Mouse (Mus musculus) embryonic facial prominence, embryonic 10.5 days (tissue): Measurements from ENCODE around the gene Clec2e. TPM values are rescaled to one million over a fixed set of nuclear protein-coding genes. Genes with fewer than 3 reads are reported as not detected.
A peak's percentile ranks its signal among the peaks of the same experiment; 100 is the strongest.

Source experiments
- DNase-seq: peaks from one replicate; pipeline ENCODE4 v3.0.0-alpha.2; 2017; ENCODE audit warnings: low spot score
- H3K27ac ChIP-seq: fragments of 300-500 bp; sonication (generic); replicated peaks from 2 replicates; pipeline ENCODE4 v1.5.1; 2016; ENCODE audit warnings: mild to moderate bottlenecking
- H3K27me3 ChIP-seq: fragments of 300-500 bp; sonication (generic); replicated peaks from 2 replicates; pipeline ENCODE4 v1.6.1; 2016; ENCODE audit warnings: low read depth, mild to moderate bottlenecking; ENCODE audit not compliant: poor library complexity, severe bottlenecking
- H3K36me3 ChIP-seq: fragments of 300-500 bp; sonication (generic); replicated peaks from 2 replicates; pipeline ENCODE4 v1.6.1; 2016; ENCODE audit warnings: mild to moderate bottlenecking, moderate library complexity
- H3K4me1 ChIP-seq: fragments of 300-500 bp; sonication (generic); 2 replicates; pipeline ENCODE4 v1.6.1; 2016
- H3K4me3 ChIP-seq: fragments of 300-500 bp; sonication (generic); 2 replicates; pipeline ENCODE4 v1.5.1; 2016; ENCODE audit warnings: mild to moderate bottlenecking, moderate library complexity
- H3K9me3 ChIP-seq: fragments of 300-500 bp; sonication (generic); 2 replicates; pipeline ENCODE4 v1.6.1; 2016; ENCODE audit warnings: mild to moderate bottlenecking
- WGBS: fragments of 180-500 bp; shearing (Covaris S2); methylation state at CpG from one replicate; pipeline ENCODE4 v1.1.7; 2016; 5-methylcytosine and 5-hydroxymethylcytosine counted together
- polyA plus RNA-seq: library from polyadenylated mRNA; unstranded; fragments of >200 nt; fragmentation: Nextera tagmentation; extraction: Ambion mirVana; gene quantifications from 2 replicates; pipeline ENCODE4 v1.2.1, GENCODE M21; 2016

The Clec2e gene
- polyA plus RNA-seq, 1 experiment from 2014 or later, result not detected

DNA sequence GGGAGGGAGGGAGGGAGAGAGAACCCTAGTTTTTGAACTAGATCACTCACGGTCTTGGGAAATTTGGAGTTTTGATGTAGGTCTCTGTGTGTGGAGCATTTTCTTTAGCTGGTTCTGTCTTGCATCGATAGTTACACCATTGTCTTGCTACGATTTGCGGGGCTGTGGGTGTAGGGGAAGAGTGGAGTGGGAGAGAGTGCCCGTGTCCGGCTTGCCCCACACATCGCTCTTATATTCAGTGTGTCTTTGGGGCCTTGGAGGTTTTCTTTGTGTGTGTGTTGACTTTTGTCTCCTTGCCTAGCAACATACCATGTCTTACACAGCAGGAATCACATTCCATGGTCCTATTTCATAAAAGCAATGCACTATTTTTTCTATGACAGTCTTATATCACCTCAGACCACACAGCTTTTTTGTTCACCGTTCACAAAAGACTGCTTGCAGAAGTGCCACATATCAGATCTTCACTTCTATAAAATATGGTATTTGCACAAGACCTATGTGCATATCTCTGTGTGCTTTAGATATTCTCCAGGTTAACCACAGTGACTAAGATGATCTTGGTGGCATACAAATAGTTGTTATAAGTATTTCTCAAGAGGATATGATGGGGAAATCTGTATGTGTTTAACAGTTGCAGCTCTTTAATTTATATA is 51.0 kb downstream of the Clec2e start:
- 8% methylated on average over 8 of the region's 8 CpGs for WGBS
- peak overlapping the region; percentile 70 for H3K27ac ChIP-seq
- H3K27me3 ChIP-seq, result no peaks in the 10 kb centered on the region
- no peaks in the 10 kb centered on the region for H3K9me3 ChIP-seq
- H3K36me3 ChIP-seq, result no peaks in the 10 kb centered on the region
- H3K4me1 ChIP-seq, result peaks cover 13% of the 10 kb centered on the region
- peak overlapping the region; percentile 55 for H3K4me3 ChIP-seq
- peak; percentile 20 for DNase-seq

DNA sequence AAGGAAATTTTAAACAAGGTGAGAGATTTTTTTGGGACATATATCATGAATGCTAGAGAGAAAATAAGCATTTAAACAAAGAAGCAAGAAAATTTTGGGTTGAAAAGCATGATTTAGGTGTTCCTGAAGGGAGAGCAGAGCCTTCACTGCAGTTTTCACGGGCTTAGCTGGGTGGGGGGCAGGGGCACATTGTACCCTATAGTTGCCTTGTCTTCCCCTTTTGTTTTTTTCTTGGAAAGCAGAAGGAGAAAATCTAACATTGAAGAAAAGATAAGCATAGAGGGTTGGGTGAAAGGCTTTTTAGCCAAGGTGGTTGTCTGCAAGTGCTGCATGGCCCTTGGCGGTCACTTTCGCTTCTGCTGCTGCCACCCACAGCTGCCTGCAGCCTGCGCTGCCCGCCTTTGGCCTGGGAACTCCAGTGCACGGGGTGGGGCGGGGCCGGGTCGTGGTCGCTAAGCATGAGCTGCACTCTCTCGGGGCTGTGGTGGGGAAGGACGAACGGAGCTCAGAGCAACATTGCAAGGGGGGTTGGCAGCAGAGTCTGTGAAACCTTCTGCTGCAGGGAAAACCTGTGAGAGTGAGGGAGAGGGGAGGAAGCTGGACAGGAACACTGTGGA is 51.7 kb downstream of the Clec2e start:
- H3K36me3 ChIP-seq, result no peaks in the 10 kb centered on the region
- DNase-seq, result peak; percentile 86
- no peaks in the 10 kb centered on the region for H3K9me3 ChIP-seq
- no peaks in the 10 kb centered on the region for H3K27me3 ChIP-seq
- peak overlapping the region; percentile 80 for H3K27ac ChIP-seq
- peak overlapping the region; percentile 55 for H3K4me3 ChIP-seq
- under 1% methylated on average over 13 of the region's 13 CpGs for WGBS
- H3K4me1 ChIP-seq, result peaks cover 13% of the 10 kb centered on the region

DNA sequence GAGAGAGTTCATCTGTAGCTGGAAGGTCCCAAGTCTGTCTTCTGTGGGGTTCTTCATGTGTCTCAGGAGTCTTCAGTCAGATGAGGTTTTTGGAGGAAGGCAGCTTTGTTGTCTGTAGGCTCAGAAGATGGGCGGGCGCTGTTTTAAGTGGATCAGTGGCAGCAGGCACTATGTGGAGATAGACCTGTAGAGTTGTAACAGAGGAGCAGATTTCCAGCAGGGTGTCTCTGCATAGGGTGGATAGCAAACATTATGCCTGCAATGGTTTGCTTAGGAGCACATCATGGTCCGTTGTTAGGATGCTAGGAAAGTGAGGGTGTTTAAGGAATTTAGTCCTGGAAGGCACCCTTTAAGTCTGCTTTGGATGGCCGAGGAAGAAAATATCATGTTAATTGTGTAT is 52.3 kb downstream of the Clec2e start:
- DNase-seq, result no peak
- WGBS, result 31% methylated on average over 4 of the region's 4 CpGs
- Histone ChIP-seq H3K4me3 (no peak overlapping the region), H3K36me3 (no peaks in the 10 kb centered on the region), H3K9me3 (no peaks in the 10 kb centered on the region), H3K4me1 (peaks cover 13% of the 10 kb centered on the region), H3K27ac (no peak overlapping the region), H3K27me3 (no peaks in the 10 kb centered on the region)

DNA sequence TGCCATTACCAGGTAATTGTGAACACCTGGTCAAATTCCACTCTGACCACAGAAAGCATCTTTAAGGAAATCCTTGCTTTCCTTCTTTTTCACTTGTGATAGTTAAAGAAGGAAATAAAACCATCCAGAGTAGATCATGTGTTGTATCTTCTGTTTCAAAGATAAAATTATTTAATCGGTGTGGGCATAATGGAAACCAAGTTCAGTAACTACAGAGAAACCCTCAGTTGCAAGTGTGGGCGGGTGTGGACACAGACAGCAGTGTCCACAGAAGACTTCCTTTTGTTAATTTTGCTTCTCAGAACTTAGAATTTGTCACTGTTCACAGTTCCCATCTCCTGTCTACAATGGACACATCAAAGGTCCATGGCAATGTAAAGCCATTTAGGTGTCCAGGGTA is 55.1 kb downstream of the Clec2e start, which contains the start of gene Klrb1f:
Klrb1f (plus strand) TSS at position 301 of the 400 bp plus-strand sequence.
- no peak for DNase-seq
- WGBS, result 90% methylated on average over 2 of the region's 2 CpGs
- no peak within 1 kb of the TSS for H3K4me3 ChIP-seq
- no peaks in the 10 kb centered on the region for H3K36me3 ChIP-seq
- H3K9me3 ChIP-seq, result no peaks in the 10 kb centered on the region
- H3K27ac ChIP-seq, result no peak within 1 kb of the TSS
- peaks cover 13% of the 10 kb centered on the region for H3K4me1 ChIP-seq
- H3K27me3 ChIP-seq, result no peaks in the 10 kb centered on the region

DNA sequence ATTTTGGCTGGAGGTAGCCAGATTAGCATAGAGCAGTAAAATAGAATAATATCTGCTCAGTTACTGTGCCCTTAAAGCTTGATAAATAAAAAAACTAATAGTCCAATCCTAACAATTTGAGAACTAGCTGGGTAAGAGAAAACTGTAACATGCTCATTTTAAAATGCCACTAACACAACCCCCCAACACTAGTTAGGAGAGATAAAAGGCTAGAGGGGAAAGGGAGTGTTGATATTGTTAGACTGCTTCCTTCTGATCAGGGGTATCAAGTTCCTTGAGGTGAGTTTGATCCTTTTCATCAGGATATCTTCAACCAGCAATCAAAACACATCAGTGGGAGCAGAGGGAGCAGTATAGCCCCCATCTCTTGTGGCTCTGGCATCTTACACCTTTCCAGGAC is 58.2 kb downstream of the Clec2e start:
- no peaks in the 10 kb centered on the region for H3K27me3 ChIP-seq
- no peak overlapping the region for H3K27ac ChIP-seq
- DNase-seq, result no peak
- no peaks in the 10 kb centered on the region for H3K9me3 ChIP-seq
- no peaks in the 10 kb centered on the region for H3K4me1 ChIP-seq
- no peak overlapping the region for H3K4me3 ChIP-seq
- no peaks in the 10 kb centered on the region for H3K36me3 ChIP-seq

Other genes starting within 250 kb of the Clec2e start
- not detected in 2 replicates for gene Clec2i, start 213.3 kb downstream of the Clec2e start, polyA plus RNA-seq
- gene BC035044, start 209.8 kb downstream of the Clec2e start, polyA plus RNA-seq, result 1.1 and 2.0 TPM in 2 replicates
- not detected in 2 replicates for gene Clec2g, start 166.5 kb downstream of the Clec2e start, polyA plus RNA-seq
- 0.11 TPM in 1 of 2 replicates, not detected in the other for gene Klrb1f, start 55.0 kb downstream of the Clec2e start, polyA plus RNA-seq
- not detected in 2 replicates for gene Clec2d, start 79.7 kb upstream of the Clec2e start, polyA plus RNA-seq
- not detected in 2 replicates for gene Cd69, start 174.5 kb upstream of the Clec2e start, polyA plus RNA-seq
- not detected in 2 replicates for gene 4922502D21Rik, start 230.9 kb upstream of the Clec2e start, polyA plus RNA-seq
- 0.35 and 0.40 TPM in 2 replicates for gene Clec12a, start 241.8 kb upstream of the Clec2e start, polyA plus RNA-seq